Mouse (Mus musculus) lung, postnatal 25 days (tissue): ENCODE data around the gene Zfp735.

Experiments
- DNase-seq: peaks from one replicate; pipeline ENCODE4 v3.0.0; 2022; ENCODE audit warnings: low spot score

The Zfp735 gene

GRCm38 (mm10) chr11:73688478-73688877 lies at the start of gene Zfp735:
TSS of gene Zfp735 (plus strand) at chr11:73688778.
- no peak for DNase-seq

DNA sequence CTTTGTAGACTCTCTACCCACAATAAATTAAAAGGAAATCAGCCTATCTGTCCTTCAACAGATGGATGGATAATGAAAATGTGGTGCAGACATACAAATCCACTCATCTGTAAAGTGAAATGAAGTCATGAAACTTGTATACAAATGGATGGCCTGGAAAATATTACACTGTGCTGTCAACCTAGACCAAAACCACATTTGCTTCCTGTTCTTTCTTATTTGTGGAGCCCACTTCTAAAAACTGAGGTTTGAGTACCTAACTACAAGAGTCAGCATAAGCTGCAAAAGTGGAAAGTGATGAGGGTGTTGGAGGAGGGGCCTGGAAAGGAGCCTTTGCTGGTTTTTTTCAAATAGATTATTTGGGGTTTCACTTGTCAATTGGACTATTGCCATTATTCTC lies 70.5 kb downstream of the Zfp735 start:
- no peak for DNase-seq
